Mouse (Mus musculus): ENCODE measurements around the gene Zfp219. TPM values are rescaled to one million over a fixed set of nuclear protein-coding genes. Genes with fewer than 3 reads are reported as not detected.

Gene Zfp219
- polyA plus RNA-seq, 1 experiment from 2014 or later, result 11.9 TPM

DNA sequence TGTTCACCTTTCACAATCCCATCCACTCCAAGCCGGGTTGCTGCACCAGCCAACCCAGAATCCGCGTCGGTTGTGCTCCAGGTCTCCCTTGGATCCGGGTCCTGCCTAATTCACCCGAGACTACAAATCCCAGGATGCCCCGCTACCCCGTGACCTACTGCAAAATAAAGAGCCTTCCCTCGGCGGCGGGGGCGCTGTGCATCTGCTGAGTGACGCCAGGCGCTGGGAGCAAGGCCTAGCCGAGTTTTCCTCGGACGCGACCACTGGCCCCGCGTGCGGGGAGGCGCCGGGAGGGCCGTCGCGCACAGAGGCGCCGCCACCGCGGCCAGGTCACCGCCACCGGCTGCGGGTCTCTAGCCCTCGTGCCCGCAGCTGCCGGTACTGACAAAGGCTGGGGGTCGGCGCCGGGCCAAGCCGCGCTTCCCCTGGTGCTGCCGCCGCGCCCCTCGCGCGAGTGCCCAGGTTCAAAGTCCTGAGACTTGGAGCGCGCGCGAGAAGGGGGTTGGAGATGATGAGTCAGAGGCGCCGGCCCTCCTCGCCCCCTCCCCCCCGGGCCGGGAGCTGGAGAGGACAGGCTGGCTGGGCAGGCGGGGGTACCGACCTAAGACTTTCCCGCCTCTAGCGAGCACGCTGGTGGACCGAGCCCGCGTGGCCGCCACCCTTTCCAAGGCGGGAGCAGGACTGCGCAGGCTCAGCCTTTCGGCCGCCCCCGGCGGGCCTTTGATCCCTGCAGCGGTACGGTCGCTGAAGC is 768 bp downstream of the Zfp219 start:
- peak; percentile 76 for TF ChIP-seq CTCF (IDR thresholded peaks at IDR 0.05; ENCODE audit: low read depth)
- H3K4me1 ChIP-seq (replicated peaks; ENCODE audit: control insufficient read depth, insufficient read depth, low read length), result peaks cover 20% of the 10 kb centered on the region; the same call in 1 of the 2 replicates
- H3K4me3 ChIP-seq (ENCODE audit: low read depth, low read length), result peak overlapping the region; percentile 68
- peak overlapping the region; percentile 86 for H3K4me2 ChIP-seq (replicated peaks; ENCODE audit: low read depth)
- H3K27me3 ChIP-seq (replicated peaks; ENCODE audit: control insufficient read depth, insufficient read depth, low read length), result no peaks in the 10 kb centered on the region
- peak; percentile 81 for ATAC-seq
- H3K36me3 ChIP-seq (ENCODE audit: control insufficient read depth, insufficient read depth), result no peaks in the 10 kb centered on the region
- peak overlapping the region; percentile 98 for H3K27ac ChIP-seq (ENCODE audit: low read depth, low read length)
- H3K9me3 ChIP-seq (ENCODE audit: control insufficient read depth), result no peaks in the 10 kb centered on the region
- peak overlapping the region; percentile 82 for H3K9ac ChIP-seq (ENCODE audit: low read depth, low read length)
- under 1% methylated on average over 74 of the region's 74 CpGs for WGBS

GRCm38 (mm10) chr14:52019051-52019589 is 1.4 kb downstream of the Zfp219 start:
- no peak for TF ChIP-seq CTCF (IDR thresholded peaks at IDR 0.05; ENCODE audit: low read depth)
- peak overlapping the region; percentile 86 for H3K4me2 ChIP-seq (replicated peaks; ENCODE audit: low read depth)
- peaks cover 20% of the 10 kb centered on the region; the same call in 1 of the 2 replicates for H3K4me1 ChIP-seq (replicated peaks; ENCODE audit: control insufficient read depth, insufficient read depth, low read length)
- H3K27me3 ChIP-seq (replicated peaks; ENCODE audit: control insufficient read depth, insufficient read depth, low read length), result no peaks in the 10 kb centered on the region
- H3K9me3 ChIP-seq (ENCODE audit: control insufficient read depth), result no peaks in the 10 kb centered on the region
- H3K9ac ChIP-seq (ENCODE audit: low read depth, low read length), result peak overlapping the region; percentile 82
- peak overlapping the region; percentile 68 for H3K4me3 ChIP-seq (ENCODE audit: low read depth, low read length)
- 20% methylated on average over 12 of the region's 12 CpGs for WGBS
- no peaks in the 10 kb centered on the region for H3K36me3 ChIP-seq (ENCODE audit: control insufficient read depth, insufficient read depth)
- H3K27ac ChIP-seq (ENCODE audit: low read depth, low read length), result peak overlapping the region; percentile 98
- ATAC-seq, result peak; percentile 0; the same call in 1 of the 2 replicates

- Histone ChIP-seq H3K4me2 (replicated peaks; ENCODE audit: low read depth) (peak overlapping the region; percentile 86), H3K4me3 (ENCODE audit: low read depth, low read length) (peak overlapping the region; percentile 68), H3K27me3 (replicated peaks; ENCODE audit: control insufficient read depth, insufficient read depth, low read length) (no peaks in the 10 kb centered on the region), H3K9me3 (ENCODE audit: control insufficient read depth) (no peaks in the 10 kb centered on the region), H3K9ac (ENCODE audit: low read depth, low read length) (peak overlapping the region; percentile 82), H3K27ac (ENCODE audit: low read depth, low read length) (peak overlapping the region; percentile 98), H3K4me1 (replicated peaks; ENCODE audit: control insufficient read depth, insufficient read depth, low read length) (peaks cover 20% of the 10 kb centered on the region; the same call in 1 of the 2 replicates), H3K36me3 (ENCODE audit: control insufficient read depth, insufficient read depth) (no peaks in the 10 kb centered on the region)
- ATAC-seq, result no peak
- TF ChIP-seq CTCF (IDR thresholded peaks at IDR 0.05; ENCODE audit: low read depth), result no peak
- WGBS, result 66% methylated on average over 15 of the region's 15 CpGs
Measured at GRCm38 (mm10) chr14:52018248-52019050, 2.1 kb downstream of the Zfp219 start.

DNA sequence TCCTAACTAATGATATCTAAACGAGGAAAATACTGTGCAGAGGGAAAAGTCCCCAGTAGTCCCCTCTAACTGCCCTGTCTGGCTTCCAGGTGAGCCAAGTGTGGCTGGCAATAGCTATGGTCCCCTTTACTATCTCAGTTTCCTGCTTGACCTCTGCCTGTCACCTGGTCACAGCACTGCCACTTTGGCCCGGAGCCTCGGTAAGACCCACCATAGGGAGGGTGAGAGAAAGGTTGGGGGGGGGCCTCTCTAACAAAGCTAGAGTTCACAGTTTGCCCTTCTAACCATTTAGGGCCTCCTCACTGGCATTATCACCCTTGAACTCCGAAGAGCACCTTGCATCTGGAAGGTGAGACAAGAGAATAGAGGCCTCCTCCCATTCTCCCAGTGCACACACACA is 2.9 kb downstream of the Zfp219 start:
- no peaks in the 10 kb centered on the region for H3K36me3 ChIP-seq (ENCODE audit: control insufficient read depth, insufficient read depth)
- H3K9me3 ChIP-seq (ENCODE audit: control insufficient read depth), result no peaks in the 10 kb centered on the region
- no peaks in the 10 kb centered on the region for H3K27me3 ChIP-seq (replicated peaks; ENCODE audit: control insufficient read depth, insufficient read depth, low read length)
- ATAC-seq, result no peak
- TF ChIP-seq CTCF (IDR thresholded peaks at IDR 0.05; ENCODE audit: low read depth), result no peak
- WGBS, result 44% methylated on average over 4 of the region's 4 CpGs
- peaks cover 20% of the 10 kb centered on the region; the same call in 1 of the 2 replicates for H3K4me1 ChIP-seq (replicated peaks; ENCODE audit: control insufficient read depth, insufficient read depth, low read length)
- no peak overlapping the region for H3K9ac ChIP-seq (ENCODE audit: low read depth, low read length)
- H3K4me2 ChIP-seq (replicated peaks; ENCODE audit: low read depth), result peak overlapping the region; percentile 86
- H3K4me3 ChIP-seq (ENCODE audit: low read depth, low read length), result peak overlapping the region; percentile 23
- peak overlapping the region; percentile 96 for H3K27ac ChIP-seq (ENCODE audit: low read depth, low read length)

- WGBS, result 50% methylated on average over 13 of the region's 13 CpGs
- Histone ChIP-seq H3K4me2 (replicated peaks; ENCODE audit: low read depth) (peak overlapping the region; percentile 86), H3K4me1 (replicated peaks; ENCODE audit: control insufficient read depth, insufficient read depth, low read length) (peaks cover 20% of the 10 kb centered on the region; the same call in 1 of the 2 replicates), H3K9me3 (ENCODE audit: control insufficient read depth) (no peaks in the 10 kb centered on the region), H3K27me3 (replicated peaks; ENCODE audit: control insufficient read depth, insufficient read depth, low read length) (no peaks in the 10 kb centered on the region), H3K4me3 (ENCODE audit: low read depth, low read length) (peak overlapping the region; percentile 23), H3K36me3 (ENCODE audit: control insufficient read depth, insufficient read depth) (no peaks in the 10 kb centered on the region), H3K27ac (ENCODE audit: low read depth, low read length) (peak overlapping the region; percentile 96), H3K9ac (ENCODE audit: low read depth, low read length) (no peak overlapping the region)
- peak; percentile 56 for ATAC-seq
- no peak for TF ChIP-seq CTCF (IDR thresholded peaks at IDR 0.05; ENCODE audit: low read depth)
Measured at GRCm38 (mm10) chr14:52016625-52017405, 3.7 kb downstream of the Zfp219 start.

Data from intestine, postnatal 0 days (tissue).